1 mouse cellular context compared by ENCODE assay signal in genomic region chr16:95776010-95776409, GRCm38 (mm10).
TF ChIP-seq lines count a peak whose summit lies in the region.

No protein-coding gene starts in this region.

TF ChIP-seq in MEL, 35 proteins besides CTCF, POLR2A, EP300 and RAD21 (continued from another document):
- TF ChIP-seq UBTF (IDR thresholded peaks at IDR 0.05; ENCODE audit: borderline replicate concordance, insufficient read depth, low read depth, low read length) (no peak), HCFC1 (IDR thresholded peaks at IDR 0.05; ENCODE audit: low read depth, low read length) (peak; percentile 61), KAT2A (conservative IDR thresholded peaks at IDR 0.05; ENCODE audit: low read depth, low read length) (0 out of 2 replicates have a peak, but pooled peaks have one; percentile 29), SMC3 (IDR thresholded peaks at IDR 0.05; ENCODE audit: low read depth, low read length) (no peak), MAFK (IDR thresholded peaks at IDR 0.05; ENCODE audit: borderline replicate concordance, low read depth, low read length) (peak; percentile 90), CHD1 (IDR thresholded peaks at IDR 0.05; ENCODE audit: low read depth, low read length) (no peak), GATA1 (IDR thresholded peaks at IDR 0.05; ENCODE audit: low read depth, low read length) (peak; percentile 94), TCF12 (IDR thresholded peaks at IDR 0.05; ENCODE audit: low read depth, low read length) (peak; percentile 82), POLR2AphosphoS2 (IDR thresholded peaks at IDR 0.05; ENCODE audit: low read length) (no peak; the same call in 1 of the 2 replicates), ETS1 (IDR thresholded peaks at IDR 0.05; ENCODE audit: low read depth, low read length) (peak; percentile 98), MYB (IDR thresholded peaks at IDR 0.05; ENCODE audit: low read depth, low read length) (no peak), ZMIZ1 (IDR thresholded peaks at IDR 0.05; ENCODE audit: low read depth, low read length) (no peak), RCOR1 (IDR thresholded peaks at IDR 0.05; ENCODE audit: low read depth, low read length) (peak; percentile 50; the same call in 1 of the 2 replicates), CHD2 (IDR thresholded peaks at IDR 0.05; ENCODE audit: low read length) (no peak), JUND (IDR thresholded peaks at IDR 0.05; ENCODE audit: low read depth, low read length) (peak; percentile 70; the same call in 1 of the 2 replicates), MAX (IDR thresholded peaks at IDR 0.05; ENCODE audit: low read length) (no peak), TAL1 (IDR thresholded peaks at IDR 0.05; ENCODE audit: low read length) (peak; percentile 69), NRF1 (IDR thresholded peaks at IDR 0.05; ENCODE audit: insufficient read depth, low read depth, low read length, poor library complexity, severe bottlenecking) (no peak), GABPA (IDR thresholded peaks at IDR 0.05; ENCODE audit: low read depth, low read length) (peak; percentile 99), USF2 (IDR thresholded peaks at IDR 0.05; ENCODE audit: borderline replicate concordance in 1 of 2, insufficient read depth in 1 of 2, low read depth in 1 of 2, low read length in 2 of 2) (no peak), E2F4 (IDR thresholded peaks at IDR 0.05; ENCODE audit: borderline replicate concordance, low read depth, low read length) (no peak), MXI1 (IDR thresholded peaks at IDR 0.05; ENCODE audit: low read depth, low read length) (peak; percentile 9; the same call in 1 of the 2 replicates), ELF1 (IDR thresholded peaks at IDR 0.05; ENCODE audit: low read depth, low read length) (peak; percentile 55; the same call in 1 of the 2 replicates), MYC (IDR thresholded peaks at IDR 0.05; ENCODE audit: low read depth, low read length) (peak; percentile 58; the same call in 1 of the 2 replicates), ZKSCAN1 (IDR thresholded peaks at IDR 0.05; ENCODE audit: low read depth, low read length) (no peak), TBP (IDR thresholded peaks at IDR 0.05; ENCODE audit: low read depth, low read length) (peak; percentile 54)
